ENCODE assay signal across 29 mouse cellular contexts in genomic region chr2:25122666-25123065, GRCm38 (mm10). TPM values are rescaled to one million over a fixed set of nuclear protein-coding genes. Genes with fewer than 3 reads are reported as not detected.
DNase-seq lines count a peak whose midpoint lies in the region; ATAC-seq lines count a peak whose summit lies in the region.
"Had no signal": no experiment of that assay in that cellular context is flagged by ENCODE, and none has a peak within 500 bp of the region (broad histone marks: within the 10 kb centered on the region; RNA-seq: fewer than 3 reads in every experiment).

No protein-coding gene starts in this region.

- peaks cover 19% of the 10 kb centered on the region for H3K27me3 ChIP-seq in hindbrain, embryonic 10.5 days (ENCODE audit: insufficient read depth, poor library complexity, severe bottlenecking)
- H3K27me3 ChIP-seq in hindbrain, embryonic 13.5 days: 0 out of 2 replicates have a peak, but pooled peaks cover 3% of the 10 kb centered on the region
- H3K27me3 ChIP-seq: forebrain, embryonic 12.5 days; heart, embryonic 13.5 days; hindbrain, embryonic 12.5 days; intestine, embryonic 15.5 days had no signal

- no peak for ATAC-seq in hindbrain, embryonic 13.5 days (ENCODE audit: low FRiP score)
- ATAC-seq: CD4-positive, CD25-positive, alpha-beta regulatory T cell, adult 4 months; forebrain, embryonic 16.5 days; hindbrain, embryonic 16.5 days; intestine, embryonic 15.5 days had no signal

- no peak overlapping the region for H3K4me2 ChIP-seq in hindbrain, embryonic 13.5 days
- H3K4me2 ChIP-seq: forebrain, embryonic 12.5 days; heart, embryonic 13.5 days; hindbrain, embryonic 12.5 days; intestine, embryonic 15.5 days had no signal

- H3K4me3 ChIP-seq in hindbrain, embryonic 10.5 days: no peak overlapping the region
- H3K4me3 ChIP-seq in hindbrain, embryonic 13.5 days: no peak overlapping the region
- H3K4me3 ChIP-seq: forebrain, embryonic 12.5 days; heart, adult 2 months; heart, embryonic 10.5 days; heart, embryonic 13.5 days; hindbrain, embryonic 12.5 days; intestine, embryonic 15.5 days had no signal

- DNase-seq in adrenal gland, postnatal 14 days: peak; percentile 57
- no peak for DNase-seq in adrenal gland, adult 18-20 months (ENCODE audit: low spot score in 2 of 2)
- no peak for DNase-seq in hindbrain, embryonic 10.5 days (ENCODE audit: low spot score)
- peak; percentile 8 for DNase-seq in fat pad, adult 2 months (ENCODE audit: extremely low read depth, low read depth, low spot score)
- no peak for DNase-seq in right cerebral cortex, postnatal 14 days
- DNase-seq: cerebellum, adult 18-20 months; cerebellum, adult 9-10 months; cerebellum, postnatal 14 days; gastrocnemius, postnatal 10 days; gastrocnemius, postnatal 36 days; heart, adult 2 months; heart, postnatal 14 days; heart, postnatal 4 days; kidney, adult 11 months had no signal

- no peaks in the 10 kb centered on the region for H3K36me3 ChIP-seq in hindbrain, embryonic 10.5 days
- no peaks in the 10 kb centered on the region for H3K36me3 ChIP-seq in hindbrain, embryonic 13.5 days
- H3K36me3 ChIP-seq: forebrain, embryonic 12.5 days; heart, embryonic 10.5 days; heart, embryonic 13.5 days; hindbrain, embryonic 12.5 days; intestine, embryonic 15.5 days had no signal

- WGBS in hindbrain, embryonic 10.5 days: 90% methylated on average over 2 of the region's 2 CpGs
- 66% methylated on average over 2 of the region's 2 CpGs for WGBS in hindbrain, embryonic 13.5 days

- no peaks in the 10 kb centered on the region; the same call in 1 of the 2 replicates for H3K9me3 ChIP-seq in hindbrain, embryonic 10.5 days
- no peaks in the 10 kb centered on the region for H3K9me3 ChIP-seq in hindbrain, embryonic 13.5 days
- H3K9me3 ChIP-seq: forebrain, embryonic 12.5 days; heart, embryonic 10.5 days; heart, embryonic 13.5 days; hindbrain, embryonic 12.5 days; intestine, embryonic 15.5 days had no signal

- peak overlapping the region; percentile 95 for H3K27ac ChIP-seq in hindbrain, embryonic 10.5 days
- no peak overlapping the region for H3K27ac ChIP-seq in hindbrain, embryonic 13.5 days
- H3K27ac ChIP-seq: forebrain, embryonic 12.5 days; heart, adult 2 months; heart, embryonic 10.5 days; heart, embryonic 13.5 days; hindbrain, embryonic 12.5 days; intestine, embryonic 15.5 days had no signal

- H3K9ac ChIP-seq in hindbrain, embryonic 13.5 days: no peak overlapping the region
- H3K9ac ChIP-seq: forebrain, embryonic 12.5 days; heart, embryonic 13.5 days; hindbrain, embryonic 12.5 days; intestine, embryonic 15.5 days had no signal

- peaks cover 47% of the 10 kb centered on the region for H3K4me1 ChIP-seq in hindbrain, embryonic 10.5 days (replicated peaks)
- H3K4me1 ChIP-seq in hindbrain, embryonic 13.5 days (replicated peaks): peaks cover 35% of the 10 kb centered on the region

RNA-seq across cellular contexts. Expression of gene Noxa1, which starts 27.7 kb away (rescaled TPM):
- not detected in 2 replicates for total RNA-seq in adrenal gland, postnatal 14 days (2021)
- not detected for total RNA-seq in adrenal gland, adult 18-20 months (2021)
- polyA plus RNA-seq in hindbrain, embryonic 10.5 days (2016; fragmentation: Nextera tagmentation; extraction: Ambion mirVana): 0.22 and 0.38 TPM in 2 replicates
- polyA plus RNA-seq in hindbrain, embryonic 13.5 days (2015; fragmentation: Nextera tagmentation; extraction: Ambion mirVana): not detected in 2 replicates
- total RNA-seq: gastrocnemius, adult 18-20 months; gastrocnemius, postnatal 10 days; gastrocnemius, postnatal 36 days; granulocyte monocyte progenitor cell, adult 5-6 weeks; heart, adult 2 months; heart, postnatal 14 days; heart, postnatal 4 days had no signal
- polyA plus RNA-seq: C2C12; embryonic facial prominence, embryonic 11.5 days; forebrain, embryonic 12.5 days; forebrain, embryonic 16.5 days; heart, adult 2 months; heart, embryonic 13.5 days; heart, embryonic 16.5 days; hindbrain, embryonic 16.5 days had no signal

RNA-seq across cellular contexts. Expression of gene Entpd8, which starts 42.6 kb away (rescaled TPM):
- 1.3 and 7.7 TPM in 2 replicates for total RNA-seq in adrenal gland, postnatal 14 days (2021)
- not detected for total RNA-seq in adrenal gland, adult 18-20 months (2021)
- polyA plus RNA-seq in hindbrain, embryonic 10.5 days (2016; fragmentation: Nextera tagmentation; extraction: Ambion mirVana): not detected in 2 replicates
- polyA plus RNA-seq in hindbrain, embryonic 13.5 days (2015; fragmentation: Nextera tagmentation; extraction: Ambion mirVana): not detected in 2 replicates
- total RNA-seq: gastrocnemius, adult 18-20 months; gastrocnemius, postnatal 10 days; granulocyte monocyte progenitor cell, adult 5-6 weeks; heart, adult 2 months; heart, postnatal 14 days; heart, postnatal 4 days; MEL had no signal
- polyA plus RNA-seq: C2C12; embryonic facial prominence, embryonic 11.5 days; forebrain, embryonic 12.5 days; forebrain, embryonic 16.5 days; heart, adult 2 months; heart, embryonic 13.5 days; hindbrain, embryonic 12.5 days; hindbrain, embryonic 16.5 days had no signal

RNA-seq across cellular contexts. Expression of gene Nrarp, which starts 57.9 kb away (rescaled TPM):
- total RNA-seq in adrenal gland, postnatal 14 days (2021): 8.7 and 9.5 TPM in 2 replicates
- total RNA-seq in adrenal gland, adult 18-20 months (2021): 1 to 10 TPM; 2.3 to 3.5 TPM
- 77.4 and 108 TPM in 2 replicates for polyA plus RNA-seq in hindbrain, embryonic 10.5 days (2016; fragmentation: Nextera tagmentation; extraction: Ambion mirVana)
- polyA plus RNA-seq in hindbrain, embryonic 13.5 days (2015; fragmentation: Nextera tagmentation; extraction: Ambion mirVana): 21.4 and 24.6 TPM in 2 replicates

Comparison
In these comparisons a context has a peak if more than half of its experiments do, and no peak if none do; other contexts are left out.
1. DNase-seq: peak in adrenal gland, postnatal 14 days (single experiment) and fat pad, adult 2 months (single experiment); none in adrenal gland, adult 18-20 months (0 of 2), hindbrain, embryonic 10.5 days (single experiment) and right cerebral cortex, postnatal 14 days (single experiment).